Mouse (Mus musculus) macrophage (primary cell): ENCODE measurements around the gene Slc25a11. TPM values are rescaled to one million over a fixed set of nuclear protein-coding genes. Genes with fewer than 3 reads are reported as not detected.

Experiments
- H3K27ac ChIP-seq: fragments of 350-480 bp; formaldehyde crosslinking; 2 replicates; pipeline ENCODE4 v1.9.0; 2021
- H3K36me3 ChIP-seq: fragments of 350-480 bp; formaldehyde crosslinking; 2 replicates; pipeline ENCODE4 v1.9.0; 2021; ENCODE audit errors: inconsistent target
- H3K4me3 ChIP-seq: fragments of 350-480 bp; formaldehyde crosslinking; 2 replicates; pipeline ENCODE4 v1.9.0; 2021; ENCODE audit errors: inconsistent target
- H3K79me2 ChIP-seq: fragments of 350-480 bp; formaldehyde crosslinking; 2 replicates; pipeline ENCODE4 v1.9.0; 2021; ENCODE audit errors: inconsistent target
- WGBS: methylation state at CpG from one replicate; pipeline ENCODE4 v1.1.7; 2026; ENCODE audit warnings: inconsistent platforms; ENCODE audit not compliant: missing documents; 5-methylcytosine and 5-hydroxymethylcytosine counted together
- polyA plus RNA-seq: library from polyadenylated mRNA; stranded (reverse); fragments of 250-400 nt; gene quantifications from 3 replicates; pipeline ENCODE4 v1.2.4, GENCODE M21; 2018; ENCODE audit warnings: inconsistent platforms

Gene Slc25a11
- polyA plus RNA-seq, 1 experiment from 2014 or later = 53.0 TPM

DNA sequence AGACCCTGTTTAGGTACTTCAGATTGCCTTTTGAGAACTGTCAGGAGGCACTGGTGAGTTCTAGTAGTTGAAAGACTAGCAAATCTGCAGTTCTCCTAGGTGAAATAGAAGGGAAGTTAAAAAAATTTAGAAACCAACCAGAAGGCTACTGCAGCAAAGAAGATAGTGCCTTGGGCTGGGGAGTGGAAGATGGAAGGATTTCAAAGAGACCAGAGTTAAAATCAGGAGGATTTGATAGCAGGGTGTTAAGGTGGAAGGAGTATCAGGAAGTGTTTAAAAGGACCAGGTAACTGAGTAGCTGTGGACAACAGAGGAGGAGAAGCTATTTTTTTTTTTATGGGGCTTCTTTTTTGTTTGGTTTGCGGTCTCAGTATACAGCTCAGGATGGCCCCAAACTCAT lies 9.5 kb downstream of the Slc25a11 start:
- Histone ChIP-seq H3K79me2 (no peaks in the 10 kb centered on the region), H3K36me3 (no peaks in the 10 kb centered on the region), H3K27ac (no peak overlapping the region), H3K4me3 (no peak overlapping the region)
- WGBS = 92% methylated on average over 1 of the region's 1 CpGs

GRCm38 (mm10) chr11:70635601-70636000 lies 11.7 kb downstream of the Slc25a11 start:
- WGBS = 95% methylated on average over 2 of the region's 4 CpGs
- no peak overlapping the region for H3K27ac ChIP-seq

GRCm38 (mm10) chr11:70630129-70630528 lies 17.1 kb downstream of the Slc25a11 start:
- 61% methylated on average over 7 of the region's 7 CpGs for WGBS
- Histone ChIP-seq H3K27ac (no peak overlapping the region), H3K36me3 (no peaks in the 10 kb centered on the region), H3K4me3 (no peak overlapping the region), H3K79me2 (no peaks in the 10 kb centered on the region)

More at GRCm38 (mm10) chr11:70635601-70636000, 11.7 kb downstream of the Slc25a11 start:
- Histone ChIP-seq H3K4me3 (no peak overlapping the region), H3K79me2 (no peaks in the 10 kb centered on the region), H3K36me3 (no peaks in the 10 kb centered on the region)

- Histone ChIP-seq H3K4me3 (no peak overlapping the region), H3K27ac (no peak overlapping the region), H3K79me2 (no peaks in the 10 kb centered on the region), H3K36me3 (no peaks in the 10 kb centered on the region)
- WGBS = 62% methylated on average over 5 of the region's 5 CpGs
Observed at GRCm38 (mm10) chr11:70629557-70629956, 17.7 kb downstream of the Slc25a11 start.

DNA sequence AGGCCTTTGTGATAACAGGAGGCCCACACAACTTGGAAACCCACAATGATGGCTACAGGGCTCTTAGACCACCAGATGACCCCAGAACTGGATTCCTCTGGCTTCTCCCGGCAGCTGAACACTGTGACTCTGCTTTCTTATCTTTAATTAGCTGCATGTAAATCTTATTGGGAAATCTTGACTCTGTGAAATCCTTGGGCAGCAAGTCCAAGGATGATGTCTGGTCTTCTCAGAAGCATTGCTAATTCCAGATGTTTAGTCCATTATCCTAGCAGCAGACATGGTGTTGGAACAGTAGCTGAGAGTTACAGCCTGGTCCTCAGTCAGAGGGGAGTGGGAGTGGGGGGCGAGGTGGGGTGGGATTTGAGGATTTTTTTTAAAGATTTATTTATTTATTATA lies 18.8 kb downstream of the Slc25a11 start:
- Histone ChIP-seq H3K79me2 (no peaks in the 10 kb centered on the region), H3K27ac (no peak overlapping the region), H3K36me3 (no peaks in the 10 kb centered on the region), H3K4me3 (no peak overlapping the region)
- WGBS = 67% methylated on average over 2 of the region's 2 CpGs

DNA sequence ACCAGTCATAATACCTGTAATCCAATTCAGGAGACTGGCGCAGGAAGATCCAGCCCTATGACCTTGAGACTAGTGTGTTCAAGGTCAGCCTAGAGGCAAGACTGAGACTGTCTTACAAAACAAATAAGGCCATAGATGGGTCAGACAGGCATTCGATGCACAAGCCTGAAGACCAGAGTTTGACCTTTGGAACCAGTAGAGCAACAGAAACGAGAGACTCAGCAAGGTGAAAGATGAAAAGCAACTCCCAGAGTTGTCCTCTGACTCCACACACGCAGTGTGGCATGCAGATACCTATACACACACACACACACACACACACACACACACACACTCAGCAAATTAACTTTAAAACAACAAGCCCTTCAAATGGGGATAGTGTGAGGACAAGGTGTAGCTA lies 20.4 kb downstream of the Slc25a11 start:
- 96% methylated on average over 3 of the region's 4 CpGs for WGBS
- Histone ChIP-seq H3K4me3 (no peak overlapping the region), H3K79me2 (no peaks in the 10 kb centered on the region), H3K36me3 (no peaks in the 10 kb centered on the region), H3K27ac (no peak overlapping the region)

- H3K27ac ChIP-seq = no peak overlapping the region
- no peak overlapping the region for H3K4me3 ChIP-seq
- H3K79me2 ChIP-seq = no peaks in the 10 kb centered on the region
- H3K36me3 ChIP-seq = no peaks in the 10 kb centered on the region
- WGBS = 55% methylated on average over 3 of the region's 4 CpGs
Observed at GRCm38 (mm10) chr11:70625473-70625872, 21.8 kb downstream of the Slc25a11 start.

GRCm38 (mm10) chr11:70623053-70623742 lies 24.1 kb downstream of the Slc25a11 start:
- Histone ChIP-seq H3K79me2 (no peaks in the 10 kb centered on the region), H3K36me3 (no peaks in the 10 kb centered on the region)
- WGBS = 91% methylated on average over 9 of the region's 10 CpGs

GRCm38 (mm10) chr11:70621972-70622814 lies 25.1 kb downstream of the Slc25a11 start:
- H3K27ac ChIP-seq = no peak overlapping the region
- no peak overlapping the region for H3K4me3 ChIP-seq
- H3K79me2 ChIP-seq = no peaks in the 10 kb centered on the region
- 93% methylated on average over 7 of the region's 7 CpGs for WGBS
- no peaks in the 10 kb centered on the region for H3K36me3 ChIP-seq

More at GRCm38 (mm10) chr11:70623053-70623742, 24.1 kb downstream of the Slc25a11 start:
- Histone ChIP-seq H3K4me3 (no peak overlapping the region), H3K27ac (no peak overlapping the region)

GRCm38 (mm10) chr11:70619101-70619500 lies 28.2 kb downstream of the Slc25a11 start, which contains the start of gene Chrne:
Gene Chrne, minus strand, starts transcription at chr11:70619216.
- no peak within 1 kb of the TSS for H3K4me3 ChIP-seq
- 67% methylated on average over 1 of the region's 1 CpGs for WGBS
- no peaks in the 10 kb centered on the region for H3K79me2 ChIP-seq
- no peak within 1 kb of the TSS for H3K27ac ChIP-seq
- H3K36me3 ChIP-seq = no peaks in the 10 kb centered on the region

- 20% methylated on average over 21 of the region's 21 CpGs for WGBS
- Histone ChIP-seq H3K36me3 (peaks cover 19% of the 10 kb centered on the region; the same call in 1 of the 2 replicates), H3K27ac (peak within 1 kb of the TSS; percentile 32), H3K4me3 (peak within 1 kb of the TSS; percentile 38), H3K79me2 (no peaks in the 10 kb centered on the region)
Observed at GRCm38 (mm10) chr11:70615516-70616093, 31.7 kb downstream of the Slc25a11 start, which contains the start of gene 4930544D05Rik. Gene 4930544D05Rik, plus strand, starts transcription at chr11:70615848.

DNA sequence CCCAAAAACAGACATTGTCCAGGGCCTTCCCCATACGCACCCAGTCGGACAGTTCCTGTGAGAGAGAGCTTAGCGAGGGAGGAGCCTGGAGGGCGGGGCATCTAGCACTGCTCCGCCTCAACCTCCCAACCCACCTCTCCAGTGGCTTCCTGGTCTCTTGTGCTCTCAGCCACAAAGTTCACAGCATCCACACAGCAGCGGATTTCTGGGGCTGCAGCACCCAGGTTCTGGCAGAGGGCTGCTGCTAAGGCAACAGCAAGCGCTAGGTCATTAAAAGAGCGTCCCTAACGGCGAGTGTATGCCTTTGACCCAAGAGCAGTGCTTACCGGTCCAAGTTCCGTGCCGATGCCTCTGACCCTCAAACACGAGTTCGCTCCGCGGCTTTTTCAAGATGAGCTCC lies 32.2 kb downstream of the Slc25a11 start:
- H3K4me3 ChIP-seq = peak overlapping the region; percentile 38
- peak overlapping the region; percentile 32 for H3K27ac ChIP-seq
- WGBS = 3% methylated on average over 16 of the region's 17 CpGs
- H3K36me3 ChIP-seq = peaks cover 23% of the 10 kb centered on the region; the same call in 1 of the 2 replicates
- H3K79me2 ChIP-seq = no peaks in the 10 kb centered on the region

DNA sequence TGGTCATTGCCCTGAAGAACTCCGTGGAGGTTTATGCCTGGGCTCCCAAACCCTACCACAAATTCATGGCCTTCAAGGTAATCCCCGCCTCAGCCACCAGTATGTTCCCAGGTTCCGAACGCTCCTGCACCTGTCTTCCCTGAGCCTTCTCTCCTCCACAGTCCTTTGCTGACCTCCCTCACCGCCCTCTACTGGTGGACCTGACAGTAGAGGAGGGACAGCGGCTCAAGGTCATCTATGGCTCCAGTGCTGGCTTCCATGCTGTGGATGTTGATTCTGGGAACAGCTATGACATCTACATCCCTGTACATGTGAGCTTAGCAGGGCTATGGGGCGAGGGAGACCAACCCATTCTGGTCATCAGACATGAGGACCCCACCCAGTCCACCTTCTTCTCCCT lies 34.8 kb downstream of the Slc25a11 start:
- Histone ChIP-seq H3K79me2 (no peaks in the 10 kb centered on the region), H3K4me3 (no peak overlapping the region), H3K36me3 (peaks cover 45% of the 10 kb centered on the region; the same call in 1 of the 2 replicates), H3K27ac (no peak overlapping the region)
- 94% methylated on average over 7 of the region's 7 CpGs for WGBS

DNA sequence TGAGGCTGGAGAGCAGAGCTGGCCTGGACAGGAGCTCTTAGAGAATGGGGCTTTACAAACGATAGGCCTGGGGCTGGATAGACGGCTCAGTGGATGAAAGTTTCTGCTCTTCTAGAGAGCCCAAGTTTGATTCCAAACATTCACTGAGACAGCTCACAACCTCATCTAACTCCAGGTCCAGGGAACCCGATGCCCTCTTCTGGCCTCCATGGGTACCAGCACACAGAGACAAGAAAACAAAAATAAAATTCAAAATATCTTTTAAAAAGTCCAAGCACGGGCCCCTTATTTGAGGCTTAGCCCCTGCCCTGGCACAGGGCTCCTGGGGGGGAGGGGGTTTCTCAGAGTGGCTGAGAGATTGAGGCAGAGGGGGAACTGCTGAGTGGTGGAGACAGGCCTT lies 36.5 kb downstream of the Slc25a11 start:
- Histone ChIP-seq H3K36me3 (peaks cover 61% of the 10 kb centered on the region; the same call in 1 of the 2 replicates), H3K79me2 (no peaks in the 10 kb centered on the region), H3K4me3 (no peak overlapping the region), H3K27ac (no peak overlapping the region)
- 94% methylated on average over 4 of the region's 4 CpGs for WGBS
